Mouse (Mus musculus) cerebellum, adult (tissue): Measurements from ENCODE around the gene Abca8b.
"Not testable (repeated sequence)": the region's sequence is repeated elsewhere in the genome, so short reads cannot be mapped to it uniquely, and the experiment has no call there.

Experiments
- ATAC-seq: cut with Nextera tagmentation; 2 replicates; pipeline ENCODE4 v1.9.2; 2017; ENCODE audit warnings: mild to moderate bottlenecking, moderate library complexity, mixed read lengths; ENCODE audit not compliant: insufficient number of reproducible peaks, low FRiP score, low TSS enrichment

The Abca8b gene

GRCm38 (mm10) chr11:109919480-109919879 is 76.2 kb downstream of the Abca8b start:
- ATAC-seq: no peak

GRCm38 (mm10) chr11:109916654-109917053 is 79.0 kb downstream of the Abca8b start:
- ATAC-seq: no peak

GRCm38 (mm10) chr11:109913156-109913555 is 82.5 kb downstream of the Abca8b start:
- not testable (repeated sequence) for ATAC-seq

DNA sequence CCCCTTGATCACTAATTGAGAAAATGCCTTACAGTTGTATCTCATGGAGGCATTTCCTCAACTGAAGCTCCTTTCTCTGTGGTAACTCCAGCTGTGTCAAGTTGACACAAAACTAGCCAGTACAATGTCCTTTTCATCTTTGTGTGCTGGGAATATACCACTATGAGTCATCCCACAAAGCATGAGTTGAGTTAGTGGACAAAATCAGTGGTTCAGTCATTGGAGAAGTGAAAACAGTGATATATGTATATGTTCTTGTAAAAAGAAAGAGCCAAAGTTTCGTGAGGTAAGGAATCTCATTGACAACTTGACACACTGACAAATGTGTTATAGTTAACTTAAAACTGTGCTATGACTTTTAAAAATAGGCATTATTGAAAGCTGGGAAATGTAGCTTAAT is 83.5 kb downstream of the Abca8b start:
- not testable (repeated sequence) for ATAC-seq

GRCm38 (mm10) chr11:109909801-109910200 is 85.8 kb downstream of the Abca8b start:
- ATAC-seq: no peak

- no peak for ATAC-seq
Measured at GRCm38 (mm10) chr11:109908207-109909031, 87.2 kb downstream of the Abca8b start.

DNA sequence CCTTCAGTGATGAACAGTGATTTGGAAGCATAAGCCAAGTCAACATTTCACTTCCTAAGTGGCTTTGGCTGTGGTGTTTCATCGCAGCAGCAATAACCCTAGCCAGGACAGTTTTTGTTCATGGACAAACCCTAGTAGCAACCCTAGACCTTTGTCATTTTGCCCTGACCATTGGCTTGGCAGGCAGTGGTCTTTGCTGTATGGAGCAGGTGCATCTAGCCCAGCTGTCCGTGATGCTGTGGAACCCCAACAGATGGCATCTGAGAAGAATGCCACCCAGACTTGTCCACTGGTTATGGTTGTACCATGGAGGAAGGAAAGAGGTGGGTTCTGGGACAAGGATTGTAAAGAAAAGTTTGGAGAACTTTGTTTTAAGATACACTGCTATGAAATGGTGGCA is 88.1 kb downstream of the Abca8b start:
- no peak for ATAC-seq

DNA sequence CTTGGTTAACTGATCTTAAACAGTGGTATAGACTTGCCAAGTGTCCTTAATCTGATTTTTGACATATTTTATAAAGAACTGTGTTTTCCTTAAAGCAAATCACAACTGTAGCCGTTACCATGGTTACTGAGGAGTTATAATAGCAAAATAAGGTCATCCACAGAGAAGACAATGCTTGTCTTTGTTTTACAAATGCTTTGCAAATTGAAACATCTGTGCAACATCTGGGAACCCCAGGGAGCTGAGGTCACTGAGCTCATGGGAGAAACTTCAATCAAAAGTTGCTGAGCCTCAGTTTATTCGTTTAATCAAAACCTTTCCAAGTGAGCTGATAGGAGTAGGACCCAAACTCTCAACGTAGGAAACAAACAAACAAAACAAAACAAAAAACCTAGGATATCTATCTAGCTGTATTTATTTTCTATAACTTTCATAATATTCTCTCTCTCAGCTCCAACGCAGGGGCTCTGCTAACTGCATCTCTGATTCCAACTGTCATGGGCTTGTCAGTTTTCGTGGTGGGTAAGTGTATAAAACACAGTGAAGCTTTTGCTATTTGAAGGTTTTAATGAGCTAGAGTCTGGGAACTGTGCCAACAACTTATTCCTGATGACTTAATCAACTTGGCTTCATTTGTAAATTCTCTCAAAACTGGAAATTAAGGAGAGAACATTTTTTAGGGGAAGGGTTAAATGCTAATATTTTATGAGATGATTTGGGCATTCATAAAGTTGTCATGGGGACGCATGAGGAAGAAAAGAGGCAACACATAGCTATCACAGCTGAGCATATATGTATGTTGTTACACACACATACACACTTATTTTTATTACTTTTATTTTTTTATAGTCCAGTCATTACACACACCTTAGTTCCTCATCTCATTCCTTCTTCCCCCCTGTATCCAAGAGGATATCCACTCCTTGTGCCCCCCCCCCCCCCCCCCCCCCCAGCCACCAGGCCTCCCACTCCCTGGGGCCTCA is 92.7 kb downstream of the Abca8b start:
- no peak for ATAC-seq

DNA sequence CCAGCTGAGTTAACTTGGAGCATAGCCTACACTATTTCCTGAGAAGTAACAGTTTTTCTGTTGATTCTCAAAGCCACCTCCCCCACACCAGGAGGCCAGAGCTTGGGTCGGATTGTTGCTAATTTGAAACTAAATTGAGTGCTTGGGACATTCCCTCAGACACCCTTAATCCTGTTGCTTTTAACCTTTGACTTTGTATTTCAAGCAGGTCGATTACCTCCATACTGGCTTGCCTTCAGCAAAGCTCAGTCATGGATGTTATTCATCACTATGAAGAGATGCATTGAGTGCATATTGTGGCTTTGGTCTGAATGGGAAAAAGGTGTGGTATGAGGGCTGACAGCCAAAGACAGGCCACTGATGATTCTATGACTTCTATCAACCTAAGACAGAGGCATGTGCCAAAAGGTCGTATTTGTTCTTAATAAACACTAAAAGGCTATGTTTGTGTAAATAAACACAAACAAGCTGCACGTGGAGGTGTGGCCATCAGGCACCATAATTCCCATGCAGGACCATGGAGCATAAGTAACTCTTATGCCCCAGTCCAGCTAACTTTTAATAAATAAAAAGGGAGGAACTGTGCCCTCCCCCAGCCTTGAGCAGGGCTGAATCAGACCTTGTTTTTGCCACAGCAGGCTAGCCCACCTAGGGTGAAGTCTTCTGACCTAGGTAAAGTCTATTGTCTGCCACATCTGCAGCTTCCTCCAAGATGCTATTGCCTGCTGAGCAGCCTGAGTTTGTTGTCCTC is 95.0 kb downstream of the Abca8b start:
- no peak for ATAC-seq

DNA sequence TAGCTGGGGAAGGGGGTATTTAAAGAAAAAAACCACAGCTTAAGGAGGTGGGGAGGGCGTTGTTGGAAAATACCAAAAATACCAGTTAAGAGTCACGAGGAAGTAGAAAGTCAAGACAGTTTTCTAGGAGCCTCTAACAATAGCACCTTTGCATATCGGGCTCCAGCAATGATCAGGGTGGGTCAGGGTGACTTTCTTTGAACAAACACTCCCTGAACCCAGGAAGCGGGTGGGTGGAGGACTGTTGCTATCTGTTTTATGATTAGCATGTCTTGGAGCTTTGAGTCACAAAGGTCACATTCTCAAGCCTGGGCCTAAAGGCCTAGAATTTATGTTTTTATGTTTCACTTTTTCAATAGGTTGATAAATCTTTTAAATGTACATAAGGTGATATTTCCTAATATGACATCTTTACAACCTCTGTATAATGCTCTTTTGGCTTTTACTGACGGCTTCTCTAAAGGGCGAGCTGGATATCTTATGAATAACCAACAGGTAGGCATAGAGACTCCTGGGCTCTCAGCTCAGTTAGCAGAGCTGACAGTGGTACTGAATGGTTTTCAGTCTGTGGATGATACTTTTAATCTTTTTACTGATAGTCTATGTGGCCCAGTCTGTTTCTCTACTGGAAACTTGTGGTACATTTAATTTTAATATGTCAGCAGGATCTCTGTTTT is 96.7 kb downstream of the Abca8b start:
- ATAC-seq: no peak

DNA sequence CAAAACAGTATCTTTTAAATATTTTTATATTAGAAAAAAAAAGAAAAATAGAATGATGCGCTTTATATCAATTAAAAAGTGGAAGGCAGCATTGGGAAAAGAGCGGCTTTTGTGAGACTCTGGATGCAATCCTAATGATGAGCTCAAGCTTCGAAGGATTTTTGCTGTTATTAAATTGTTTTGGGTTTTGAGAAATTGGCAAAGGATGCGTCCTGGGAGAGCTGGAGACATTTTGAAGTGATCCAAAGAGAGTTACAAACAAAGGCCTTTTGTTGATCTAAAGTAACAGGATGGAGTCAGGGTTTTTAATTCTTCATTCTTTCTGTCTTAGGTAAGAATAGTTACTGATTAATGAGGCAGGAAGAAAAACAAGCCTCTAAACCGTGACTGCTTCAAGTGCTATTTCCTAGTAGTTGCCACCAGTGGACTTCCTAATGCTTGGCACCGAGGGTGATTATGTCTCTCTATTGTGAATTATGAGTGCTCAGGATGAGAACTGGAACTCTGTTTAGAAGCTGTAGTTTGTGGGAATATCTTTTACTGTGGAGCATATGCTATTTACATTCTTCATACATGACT is 99.6 kb downstream of the Abca8b start:
- no peak for ATAC-seq

- no peak for ATAC-seq
Measured at GRCm38 (mm10) chr11:109895496-109895895, 100.1 kb downstream of the Abca8b start.

- ATAC-seq: no peak
Measured at GRCm38 (mm10) chr11:109893894-109894804, 101.5 kb downstream of the Abca8b start.

GRCm38 (mm10) chr11:109891989-109892386 is 103.7 kb downstream of the Abca8b start:
- ATAC-seq: no peak

DNA sequence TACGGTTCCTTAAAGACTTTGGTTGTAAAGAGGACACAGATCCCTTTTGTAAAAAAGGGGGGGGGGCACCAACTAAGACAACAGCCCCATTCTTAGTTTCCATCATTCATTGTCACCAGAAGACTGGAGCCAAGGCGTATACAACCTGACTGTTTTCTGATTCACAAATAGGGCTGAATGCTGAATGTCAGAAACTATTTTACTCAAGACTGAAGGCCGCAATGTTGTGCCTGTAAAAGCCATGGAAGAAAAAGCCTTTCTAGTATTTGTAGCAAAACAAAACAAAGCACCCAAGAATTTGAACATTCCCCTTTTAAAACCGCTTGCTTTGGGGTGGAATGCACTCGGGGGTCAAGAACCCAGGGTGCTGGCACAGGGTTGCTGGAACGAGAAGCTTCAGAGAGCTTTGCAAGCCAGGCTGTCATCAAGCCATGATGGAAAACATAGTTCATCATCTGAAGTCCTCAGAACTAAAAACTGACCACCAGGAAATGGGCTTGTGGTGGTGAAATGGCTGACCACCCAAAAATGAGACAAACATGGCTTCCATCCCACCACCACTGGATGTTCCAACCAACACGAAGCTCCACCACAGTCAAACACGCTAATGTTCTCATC is 104.2 kb downstream of the Abca8b start:
- ATAC-seq: no peak

- no peak for ATAC-seq
Measured at GRCm38 (mm10) chr11:109889595-109889994, 106.0 kb downstream of the Abca8b start.

- ATAC-seq: no peak
Measured at GRCm38 (mm10) chr11:109886757-109887156, 108.9 kb downstream of the Abca8b start.

- no peak for ATAC-seq
Measured at GRCm38 (mm10) chr11:109885521-109885920, 110.1 kb downstream of the Abca8b start.
